Mouse (Mus musculus) embryo, embryonic 10 days (tissue): ENCODE measurements at regions not wholly inside any gene's neighbourhood (a gene's known extent, or its start where the extent isn't known, plus 50 kb on each side); places are given as distances from the start of the nearest gene placed in this dataset.

Experiments
- DNase-seq: peaks from one replicate; pipeline ENCODE4 v3.0.0-alpha.2; 2015; ENCODE audit warnings: low spot score

- DNase-seq, result no peak
Measured at GRCm38 (mm10) chr1:94642296-94642695, 589.9 kb upstream of the Pdcd1 start.

GRCm38 (mm10) chr1:94658218-94658617, 605.9 kb upstream of the Pdcd1 start:
- DNase-seq, result no peak

GRCm38 (mm10) chr1:94671641-94672040, 619.3 kb upstream of the Pdcd1 start:
- no peak for DNase-seq

- DNase-seq, result no peak
Measured at GRCm38 (mm10) chr1:94700517-94700916, 612.9 kb upstream of the Fam174a start.

- DNase-seq, result no peak
Measured at GRCm38 (mm10) chr1:94701688-94702087, 611.7 kb upstream of the Fam174a start.

- peak; percentile 87 for DNase-seq
Measured at GRCm38 (mm10) chr1:94712812-94713211, 600.6 kb upstream of the Fam174a start.

- DNase-seq, result no peak
Measured at GRCm38 (mm10) chr1:94717699-94718098, 595.7 kb upstream of the Fam174a start.

GRCm38 (mm10) chr1:94753523-94753922, 559.9 kb upstream of the Fam174a start:
- no peak for DNase-seq

GRCm38 (mm10) chr1:94789019-94789585, 524.3 kb upstream of the Fam174a start:
- DNase-seq, result no peak

- no peak for DNase-seq
Measured at GRCm38 (mm10) chr1:94790604-94791003, 522.8 kb upstream of the Fam174a start.

- DNase-seq, result no peak
Measured at GRCm38 (mm10) chr1:94791052-94791451, 522.4 kb upstream of the Fam174a start.

- peak; percentile 65 for DNase-seq
Measured at GRCm38 (mm10) chr1:94796028-94796427, 517.4 kb upstream of the Fam174a start.

- no peak for DNase-seq
Measured at GRCm38 (mm10) chr1:94803722-94804121, 509.7 kb upstream of the Fam174a start.

- DNase-seq, result no peak
Measured at GRCm38 (mm10) chr1:94804877-94805276, 508.5 kb upstream of the Fam174a start.

- no peak for DNase-seq
Measured at GRCm38 (mm10) chr1:94827628-94828027, 485.8 kb upstream of the Fam174a start.

GRCm38 (mm10) chr1:94835982-94836381, 477.4 kb upstream of the Fam174a start:
- no peak for DNase-seq

- no peak for DNase-seq
Measured at GRCm38 (mm10) chr1:94851522-94851921, 461.9 kb upstream of the Fam174a start.

GRCm38 (mm10) chr1:94858464-94858863, 455.0 kb upstream of the Fam174a start:
- no peak for DNase-seq

- DNase-seq, result no peak
Measured at GRCm38 (mm10) chr1:94868872-94869271, 444.6 kb upstream of the Fam174a start.

GRCm38 (mm10) chr1:94880553-94880952, 432.9 kb upstream of the Fam174a start:
- no peak for DNase-seq

GRCm38 (mm10) chr1:94904982-94905507, 408.4 kb upstream of the Fam174a start:
- DNase-seq, result no peak

- no peak for DNase-seq
Measured at GRCm38 (mm10) chr1:94910839-94911238, 402.6 kb upstream of the Fam174a start.
